Mouse (Mus musculus) cerebellum, adult 2 months (tissue): ENCODE data around the gene Vangl1.

ENCODE experiments used
- CTCF ChIP-seq: fragments of 200-500 bp; IDR thresholded peaks from 2 replicates; pipeline ENCODE4 v1.5.1; 2011; ENCODE audit warnings: low read depth, mild to moderate bottlenecking, control low read depth, low read length, moderate library complexity, borderline replicate concordance; ENCODE audit not compliant: insufficient read depth
- POLR2A ChIP-seq: fragments of 200-500 bp; IDR thresholded peaks from 2 replicates; pipeline ENCODE4 v1.6.1; 2011; ENCODE audit warnings: low read length, control low read depth, borderline replicate concordance; ENCODE audit not compliant: insufficient read depth

GRCm38 (mm10) chr3:102144401-102144800 lies 60.1 kb downstream of the Vangl1 start:
- no peak for TF ChIP-seq CTCF
- TF ChIP-seq POLR2A, result no peak
